Mouse (Mus musculus) c-Kit-positive CD71-negative TER-119-negative erythroid progenitor cells, embryonic 14.5 days (primary cell): ENCODE measurements around the gene Olfr157.
"Not testable (repeated sequence)": the region's sequence is repeated elsewhere in the genome, so short reads cannot be mapped to it uniquely, and the experiment has no call there.

Source experiments
- DNase-seq: peaks from one replicate; pipeline ENCODE4 v3.0.0-alpha.2; 2013; ENCODE audit warnings: low read depth

Gene Olfr157

GRCm38 (mm10) chr4:43795844-43796243, 44.2 kb downstream of the Olfr157 start:
- DNase-seq, result not testable (repeated sequence)

- DNase-seq, result no peak
These were observed 44.7 kb downstream of the Olfr157 start for GRCm38 (mm10) chr4:43795296-43795695.
